Mouse (Mus musculus) embryo, embryonic 10 days (tissue): ENCODE data around the gene Lrr1.

Source experiments
- DNase-seq: peaks from one replicate; pipeline ENCODE4 v3.0.0-alpha.2; 2015; ENCODE audit warnings: low spot score

The Lrr1 gene

GRCm38 (mm10) chr12:69198985-69199384 is 30.4 kb downstream of the Lrr1 start:
- no peak for DNase-seq

GRCm38 (mm10) chr12:69204052-69204833 is 35.6 kb downstream of the Lrr1 start, which contains the start of gene Gm49384:
Gene Gm49384 (minus strand): TSS chr12:69204267.
- peak; percentile 46 for DNase-seq

- no peak for DNase-seq
Observed at GRCm38 (mm10) chr12:69207396-69207795, 38.8 kb downstream of the Lrr1 start.

- DNase-seq: no peak
Observed at GRCm38 (mm10) chr12:69207926-69208325, 39.3 kb downstream of the Lrr1 start.

- DNase-seq: no peak
Observed at GRCm38 (mm10) chr12:69208520-69208919, 39.9 kb downstream of the Lrr1 start.

GRCm38 (mm10) chr12:69210056-69210979 is 41.7 kb downstream of the Lrr1 start:
- DNase-seq: no peak

- peak; percentile 24 for DNase-seq
Observed at GRCm38 (mm10) chr12:69211057-69211456, 42.4 kb downstream of the Lrr1 start.

- no peak for DNase-seq
Observed at GRCm38 (mm10) chr12:69213186-69213777, 44.7 kb downstream of the Lrr1 start.

GRCm38 (mm10) chr12:69214393-69214792 is 45.8 kb downstream of the Lrr1 start:
- no peak for DNase-seq

GRCm38 (mm10) chr12:69215000-69215785 is 46.6 kb downstream of the Lrr1 start:
- no peak for DNase-seq

- DNase-seq: no peak
Observed at GRCm38 (mm10) chr12:69216587-69216986, 48.0 kb downstream of the Lrr1 start.

- no peak for DNase-seq
Observed at GRCm38 (mm10) chr12:69220613-69221277, 52.1 kb downstream of the Lrr1 start.

- peak; percentile 90 for DNase-seq
Observed at GRCm38 (mm10) chr12:69227776-69228466, 59.3 kb downstream of the Lrr1 start, which contains the start of gene Pole2. Gene Pole2 (minus strand): TSS chr12:69228195.
